Mouse (Mus musculus) heart, adult 9 months (tissue): ENCODE data around the gene AC131692.1.
A peak's percentile ranks its signal among the peaks of the same experiment; 100 is the strongest.

Experiments
- DNase-seq, 2 experiments: peaks; one replicate each; pipeline ENCODE4 v3.0.0; 2022; ENCODE audit warnings: low spot score in 2 of 2

The AC131692.1 gene

GRCm38 (mm10) chr19:6094119-6094518 is at the start of gene AC131692.1:
TSS of gene AC131692.1 (plus strand) at chr19:6094419.
- DNase-seq, result no peak

GRCm38 (mm10) chr19:6045366-6046293 is 48.6 kb upstream of the AC131692.1 start:
- DNase-seq, result no peak

- peak; percentile 95 to 98 for DNase-seq
Measured at GRCm38 (mm10) chr19:6046294-6047153, 47.7 kb upstream of the AC131692.1 start, which contains the start of gene Syvn1. TSS of gene Syvn1 (plus strand) at chr19:6046576.

GRCm38 (mm10) chr19:6047154-6047898 is 46.9 kb upstream of the AC131692.1 start:
- peak in 1 of 2 experiments; percentile 30 for DNase-seq

- DNase-seq, result no peak
Measured at GRCm38 (mm10) chr19:6047899-6048166, 46.4 kb upstream of the AC131692.1 start.

GRCm38 (mm10) chr19:6048681-6049410 is 45.4 kb upstream of the AC131692.1 start:
- peak in 1 of 2 experiments; percentile 19 for DNase-seq

GRCm38 (mm10) chr19:6052516-6052915 is 41.7 kb upstream of the AC131692.1 start:
- no peak for DNase-seq

- DNase-seq, result no peak
Measured at GRCm38 (mm10) chr19:6054296-6054695, 39.9 kb upstream of the AC131692.1 start.

- DNase-seq, result no peak
Measured at GRCm38 (mm10) chr19:6056696-6057095, 37.5 kb upstream of the AC131692.1 start.

- DNase-seq, result peak; percentile 99
Measured at GRCm38 (mm10) chr19:6057313-6058096, 36.7 kb upstream of the AC131692.1 start, which contains the start of the genes Mrpl49 and Fau. TSS of gene Mrpl49 (minus strand) at chr19:6057785. TSS of gene Fau (plus strand) at chr19:6057844.

- DNase-seq, result no peak
Measured at GRCm38 (mm10) chr19:6058513-6058912, 35.7 kb upstream of the AC131692.1 start.

- no peak for DNase-seq
Measured at GRCm38 (mm10) chr19:6058966-6059365, 35.3 kb upstream of the AC131692.1 start.

GRCm38 (mm10) chr19:6061021-6061533 is 33.1 kb upstream of the AC131692.1 start, which contains the start of gene Znhit2:
TSS of gene Znhit2 (plus strand) at chr19:6061192.
- DNase-seq, result peak; percentile 94 to 97

- no peak for DNase-seq
Measured at GRCm38 (mm10) chr19:6061641-6062302, 32.4 kb upstream of the AC131692.1 start.

GRCm38 (mm10) chr19:6062418-6062817 is 31.8 kb upstream of the AC131692.1 start:
- DNase-seq, result no peak

- no peak for DNase-seq
Measured at GRCm38 (mm10) chr19:6063081-6063480, 31.1 kb upstream of the AC131692.1 start.

- no peak for DNase-seq
Measured at GRCm38 (mm10) chr19:6066571-6066970, 27.6 kb upstream of the AC131692.1 start.

GRCm38 (mm10) chr19:6067011-6067723 is 27.1 kb upstream of the AC131692.1 start:
- DNase-seq, result peak; percentile 57 to 62
